Mouse (Mus musculus) urinary bladder, postnatal 36 days (tissue): ENCODE data around the gene Epc2.

Experiments used
- DNase-seq, 2 experiments: peaks; one replicate each; pipeline ENCODE4 v3.0.0; 2022; ENCODE audit warnings: low spot score in 2 of 2, mixed read lengths in 1 of 2

Gene Epc2

GRCm38 (mm10) chr2:49569862-49570777 lies 118.8 kb downstream of the Epc2 start:
- peak in 1 of 2 experiments; percentile 25 for DNase-seq

GRCm38 (mm10) chr2:49570778-49571101 lies 119.5 kb downstream of the Epc2 start:
- DNase-seq, result no peak

- DNase-seq, result no peak
Observed at GRCm38 (mm10) chr2:49571159-49571920, 120.1 kb downstream of the Epc2 start.

- no peak for DNase-seq
Observed at GRCm38 (mm10) chr2:49572111-49572642, 120.9 kb downstream of the Epc2 start.

- DNase-seq, result no peak
Observed at GRCm38 (mm10) chr2:49572684-49573083, 121.4 kb downstream of the Epc2 start.

GRCm38 (mm10) chr2:49573282-49573681 lies 122.0 kb downstream of the Epc2 start:
- no peak for DNase-seq

GRCm38 (mm10) chr2:49580585-49580984 lies 129.3 kb downstream of the Epc2 start:
- no peak for DNase-seq

GRCm38 (mm10) chr2:49582546-49582945 lies 131.3 kb downstream of the Epc2 start:
- no peak for DNase-seq

- DNase-seq, result no peak
Observed at GRCm38 (mm10) chr2:49583311-49583710, 132.0 kb downstream of the Epc2 start.

GRCm38 (mm10) chr2:49590450-49590849 lies 139.2 kb downstream of the Epc2 start:
- DNase-seq, result peak in 1 of 2 experiments; percentile 20

GRCm38 (mm10) chr2:49592926-49593325 lies 141.6 kb downstream of the Epc2 start:
- DNase-seq, result no peak

GRCm38 (mm10) chr2:49594886-49595285 lies 143.6 kb downstream of the Epc2 start:
- peak in 1 of 2 experiments; percentile 20 for DNase-seq

- DNase-seq, result no peak
Observed at GRCm38 (mm10) chr2:49596318-49596717, 145.0 kb downstream of the Epc2 start.

- DNase-seq, result no peak
Observed at GRCm38 (mm10) chr2:49600021-49600681, 148.9 kb downstream of the Epc2 start.
